Mouse (Mus musculus) kidney, postnatal 14 days (tissue): ENCODE data around the gene Olfr191.
"Not testable (repeated sequence)": the region's sequence is repeated elsewhere in the genome, so short reads cannot be mapped to it uniquely, and the experiment has no call there.

Source experiments
- DNase-seq: peaks from one replicate; pipeline ENCODE4 v3.0.0; 2022; ENCODE audit warnings: mixed read lengths

The Olfr191 gene

GRCm38 (mm10) chr16:59089722-59090121, at the start of gene Olfr191:
TSS of gene Olfr191 (minus strand) at chr16:59089822.
- not testable (repeated sequence) for DNase-seq

- DNase-seq, result no peak
These were observed 41.1 kb upstream of the Olfr191 start for GRCm38 (mm10) chr16:59130740-59131139.

- no peak for DNase-seq
These were observed 31.3 kb upstream of the Olfr191 start, which contains the start of gene Olfr194 for GRCm38 (mm10) chr16:59120969-59121368. TSS of gene Olfr194 (minus strand) at chr16:59121069.

- DNase-seq, result no peak
These were observed 22.2 kb upstream of the Olfr191 start, which contains the start of gene Olfr193 for GRCm38 (mm10) chr16:59111781-59112180. TSS of gene Olfr193 (minus strand) at chr16:59111881.

- DNase-seq, result not testable (repeated sequence)
These were observed 18.9 kb upstream of the Olfr191 start for GRCm38 (mm10) chr16:59108522-59108921.

GRCm38 (mm10) chr16:59105312-59105711, 15.7 kb upstream of the Olfr191 start:
- DNase-seq, result no peak

GRCm38 (mm10) chr16:59081113-59081512, 8.5 kb downstream of the Olfr191 start:
- not testable (repeated sequence) for DNase-seq

GRCm38 (mm10) chr16:59077905-59078304, 11.7 kb downstream of the Olfr191 start, which contains the start of gene Olfr190:
TSS of gene Olfr190 (minus strand) at chr16:59078005.
- DNase-seq, result no peak

GRCm38 (mm10) chr16:59073520-59073919, 16.1 kb downstream of the Olfr191 start:
- no peak for DNase-seq

GRCm38 (mm10) chr16:59071755-59072154, 17.9 kb downstream of the Olfr191 start:
- DNase-seq, result no peak

GRCm38 (mm10) chr16:59062411-59062810, 27.2 kb downstream of the Olfr191 start:
- not testable (repeated sequence) for DNase-seq

GRCm38 (mm10) chr16:59049286-59049685, 40.3 kb downstream of the Olfr191 start:
- not testable (repeated sequence) for DNase-seq

GRCm38 (mm10) chr16:59048860-59049259, 40.8 kb downstream of the Olfr191 start:
- DNase-seq, result no peak

GRCm38 (mm10) chr16:59047579-59047978, 42.0 kb downstream of the Olfr191 start:
- DNase-seq, result no peak

- DNase-seq, result no peak
These were observed 43.8 kb downstream of the Olfr191 start for GRCm38 (mm10) chr16:59045835-59046234.

GRCm38 (mm10) chr16:59039710-59040109, 49.9 kb downstream of the Olfr191 start, which contains the start of gene Olfr187:
TSS of gene Olfr187 (minus strand) at chr16:59039767.
- DNase-seq, result no peak
